Mouse (Mus musculus) embryonic facial prominence, embryonic 12.5 days (tissue): ENCODE data around the gene Gtdc1. TPM values are rescaled to one million over a fixed set of nuclear protein-coding genes. Genes with fewer than 3 reads are reported as not detected.

Source experiments
- ATAC-seq: fragments of 200-750 bp; cut with Nextera tagmentation; 2 replicates; pipeline ENCODE4 v1.8.0; 2017; ENCODE audit not compliant: insufficient number of reproducible peaks, insufficient read depth, low FRiP score, low TSS enrichment
- H3K27ac ChIP-seq: fragments of 300-500 bp; sonication (generic); 2 replicates; pipeline ENCODE4 v1.5.1; 2016; ENCODE audit warnings: mild to moderate bottlenecking
- H3K27me3 ChIP-seq: fragments of 300-500 bp; sonication (generic); 2 replicates; pipeline ENCODE4 v1.6.1; 2016; ENCODE audit warnings: mild to moderate bottlenecking, moderate library complexity
- H3K36me3 ChIP-seq: fragments of 300-500 bp; sonication (generic); 2 replicates; pipeline ENCODE4 v1.6.1; 2016; ENCODE audit warnings: mild to moderate bottlenecking
- H3K4me1 ChIP-seq: fragments of 300-500 bp; sonication (generic); 2 replicates; pipeline ENCODE4 v1.6.1; 2016
- H3K4me2 ChIP-seq: fragments of 300-500 bp; sonication (generic); replicated peaks from 2 replicates; pipeline ENCODE4 v1.6.1; 2016; ENCODE audit warnings: mild to moderate bottlenecking, moderate library complexity
- H3K4me3 ChIP-seq: fragments of 300-500 bp; sonication (generic); 2 replicates; pipeline ENCODE4 v1.5.1; 2016; ENCODE audit warnings: mild to moderate bottlenecking
- H3K9ac ChIP-seq: fragments of 300-500 bp; sonication (generic); 2 replicates; pipeline ENCODE4 v1.6.1; 2016; ENCODE audit warnings: mild to moderate bottlenecking, moderate library complexity
- H3K9me3 ChIP-seq: fragments of 300-500 bp; sonication (generic); 2 replicates; pipeline ENCODE4 v1.6.1; 2016; ENCODE audit warnings: mild to moderate bottlenecking, moderate library complexity
- WGBS: fragments of 180-500 bp; shearing (Covaris S2); methylation state at CpG from one replicate; pipeline ENCODE4 v1.1.7; 2016; 5-methylcytosine and 5-hydroxymethylcytosine counted together
- polyA plus RNA-seq: library from polyadenylated mRNA; unstranded; fragments of >200 nt; fragmentation: Nextera tagmentation; extraction: Ambion mirVana; gene quantifications from 2 replicates; pipeline ENCODE4 v1.2.1, GENCODE M21; 2016

Gtdc1 gene
- polyA plus RNA-seq, 1 experiment from 2014 or later = 17.7 TPM

- 90% methylated on average over 4 of the region's 4 CpGs for WGBS
- Histone ChIP-seq H3K4me2 (no peak overlapping the region), H3K36me3 (no peaks in the 10 kb centered on the region), H3K27ac (no peak overlapping the region), H3K27me3 (no peaks in the 10 kb centered on the region), H3K4me1 (no peaks in the 10 kb centered on the region), H3K9me3 (no peaks in the 10 kb centered on the region), H3K9ac (no peak overlapping the region), H3K4me3 (no peak overlapping the region)
- no peak for ATAC-seq
Observed at GRCm38 (mm10) chr2:44845424-44845823, 82.0 kb downstream of the Gtdc1 start.

- Histone ChIP-seq H3K4me1 (no peaks in the 10 kb centered on the region), H3K9me3 (no peaks in the 10 kb centered on the region), H3K9ac (no peak overlapping the region), H3K27me3 (no peaks in the 10 kb centered on the region), H3K4me3 (no peak overlapping the region), H3K27ac (no peak overlapping the region), H3K4me2 (no peak overlapping the region), H3K36me3 (no peaks in the 10 kb centered on the region)
- no peak for ATAC-seq
- WGBS = 78% methylated on average over 2 of the region's 2 CpGs
Observed at GRCm38 (mm10) chr2:44829753-44830152, 97.7 kb downstream of the Gtdc1 start.

- no peak overlapping the region for H3K4me2 ChIP-seq
- no peak for ATAC-seq
- no peaks in the 10 kb centered on the region for H3K9me3 ChIP-seq
- no peak overlapping the region for H3K27ac ChIP-seq
- 69% methylated on average over 2 of the region's 2 CpGs for WGBS
- H3K4me1 ChIP-seq = no peaks in the 10 kb centered on the region
- no peak overlapping the region for H3K4me3 ChIP-seq
- no peaks in the 10 kb centered on the region for H3K36me3 ChIP-seq
- no peaks in the 10 kb centered on the region for H3K27me3 ChIP-seq
- H3K9ac ChIP-seq = no peak overlapping the region
Observed at GRCm38 (mm10) chr2:44829346-44829745, 98.1 kb downstream of the Gtdc1 start.

GRCm38 (mm10) chr2:44826609-44827008 lies 100.8 kb downstream of the Gtdc1 start:
- Histone ChIP-seq H3K4me2 (no peak overlapping the region), H3K4me3 (no peak overlapping the region), H3K9ac (no peak overlapping the region), H3K36me3 (no peaks in the 10 kb centered on the region), H3K4me1 (no peaks in the 10 kb centered on the region), H3K27me3 (no peaks in the 10 kb centered on the region), H3K9me3 (no peaks in the 10 kb centered on the region), H3K27ac (no peak overlapping the region)
- 91% methylated on average over 3 of the region's 3 CpGs for WGBS
- no peak for ATAC-seq

GRCm38 (mm10) chr2:44817787-44818186 lies 109.7 kb downstream of the Gtdc1 start:
- no peaks in the 10 kb centered on the region for H3K27me3 ChIP-seq
- no peaks in the 10 kb centered on the region for H3K36me3 ChIP-seq
- H3K27ac ChIP-seq = no peak overlapping the region
- H3K4me3 ChIP-seq = no peak overlapping the region
- H3K4me1 ChIP-seq = no peaks in the 10 kb centered on the region
- ATAC-seq = no peak
- H3K9me3 ChIP-seq = no peaks in the 10 kb centered on the region
- H3K4me2 ChIP-seq = no peak overlapping the region
- no peak overlapping the region for H3K9ac ChIP-seq

GRCm38 (mm10) chr2:44813729-44814128 lies 113.7 kb downstream of the Gtdc1 start:
- no peak overlapping the region for H3K9ac ChIP-seq
- no peak for ATAC-seq
- H3K4me1 ChIP-seq = no peaks in the 10 kb centered on the region
- WGBS = 68% methylated on average over 3 of the region's 3 CpGs
- no peaks in the 10 kb centered on the region for H3K36me3 ChIP-seq
- no peak overlapping the region for H3K4me2 ChIP-seq
- no peak overlapping the region for H3K27ac ChIP-seq
- no peak overlapping the region for H3K4me3 ChIP-seq
- H3K9me3 ChIP-seq = no peaks in the 10 kb centered on the region
- H3K27me3 ChIP-seq = no peaks in the 10 kb centered on the region

GRCm38 (mm10) chr2:44804497-44804896 lies 123.0 kb downstream of the Gtdc1 start:
- H3K27me3 ChIP-seq = no peaks in the 10 kb centered on the region
- H3K9ac ChIP-seq = no peak overlapping the region
- WGBS = 53% methylated on average over 6 of the region's 6 CpGs
- no peak for ATAC-seq
- H3K4me1 ChIP-seq = no peaks in the 10 kb centered on the region
- no peak overlapping the region for H3K4me2 ChIP-seq
- no peak overlapping the region for H3K4me3 ChIP-seq
- H3K36me3 ChIP-seq = no peaks in the 10 kb centered on the region
- H3K27ac ChIP-seq = no peak overlapping the region
- no peaks in the 10 kb centered on the region for H3K9me3 ChIP-seq

GRCm38 (mm10) chr2:44801361-44801760 lies 126.1 kb downstream of the Gtdc1 start:
- Histone ChIP-seq H3K27me3 (no peaks in the 10 kb centered on the region), H3K4me1 (no peaks in the 10 kb centered on the region), H3K9ac (no peak overlapping the region), H3K36me3 (no peaks in the 10 kb centered on the region), H3K4me2 (no peak overlapping the region), H3K4me3 (no peak overlapping the region), H3K27ac (no peak overlapping the region), H3K9me3 (no peaks in the 10 kb centered on the region)
- WGBS = 85% methylated on average over 2 of the region's 2 CpGs
- ATAC-seq = no peak

- 78% methylated on average over 4 of the region's 4 CpGs for WGBS
- Histone ChIP-seq H3K4me1 (no peaks in the 10 kb centered on the region), H3K9ac (no peak overlapping the region), H3K9me3 (no peaks in the 10 kb centered on the region), H3K36me3 (no peaks in the 10 kb centered on the region), H3K4me3 (no peak overlapping the region), H3K27ac (no peak overlapping the region), H3K4me2 (no peak overlapping the region), H3K27me3 (no peaks in the 10 kb centered on the region)
- no peak for ATAC-seq
Observed at GRCm38 (mm10) chr2:44791840-44792239, 135.6 kb downstream of the Gtdc1 start.

- ATAC-seq = no peak
- no peak overlapping the region for H3K4me3 ChIP-seq
- WGBS = 77% methylated on average over 5 of the region's 5 CpGs
- no peaks in the 10 kb centered on the region for H3K9me3 ChIP-seq
- H3K27ac ChIP-seq = no peak overlapping the region
- no peaks in the 10 kb centered on the region for H3K4me1 ChIP-seq
- no peak overlapping the region for H3K9ac ChIP-seq
- no peaks in the 10 kb centered on the region for H3K27me3 ChIP-seq
- H3K4me2 ChIP-seq = no peak overlapping the region
- H3K36me3 ChIP-seq = no peaks in the 10 kb centered on the region
Observed at GRCm38 (mm10) chr2:44791134-44791533, 136.3 kb downstream of the Gtdc1 start.

- no peaks in the 10 kb centered on the region for H3K27me3 ChIP-seq
- H3K27ac ChIP-seq = no peak overlapping the region
- H3K4me3 ChIP-seq = no peak overlapping the region
- ATAC-seq = no peak
- 95% methylated on average over 4 of the region's 4 CpGs for WGBS
- no peak overlapping the region for H3K9ac ChIP-seq
- H3K9me3 ChIP-seq = no peaks in the 10 kb centered on the region
- no peaks in the 10 kb centered on the region for H3K36me3 ChIP-seq
- no peaks in the 10 kb centered on the region for H3K4me1 ChIP-seq
- H3K4me2 ChIP-seq = no peak overlapping the region
Observed at GRCm38 (mm10) chr2:44782746-44783145, 144.7 kb downstream of the Gtdc1 start.

- ATAC-seq = no peak
Observed at GRCm38 (mm10) chr2:44780961-44781360, 146.5 kb downstream of the Gtdc1 start.

GRCm38 (mm10) chr2:44763898-44764297 lies 163.6 kb downstream of the Gtdc1 start:
- Histone ChIP-seq H3K9me3 (no peaks in the 10 kb centered on the region), H3K36me3 (no peaks in the 10 kb centered on the region), H3K4me2 (no peak overlapping the region), H3K4me1 (no peaks in the 10 kb centered on the region), H3K27ac (no peak overlapping the region), H3K9ac (no peak overlapping the region), H3K4me3 (no peak overlapping the region), H3K27me3 (no peaks in the 10 kb centered on the region)
- 66% methylated on average over 1 of the region's 1 CpGs for WGBS
- ATAC-seq = no peak

More at GRCm38 (mm10) chr2:44780961-44781360, 146.5 kb downstream of the Gtdc1 start:
- WGBS = 95% methylated on average over 2 of the region's 2 CpGs
- H3K9ac ChIP-seq = no peak overlapping the region
- H3K4me1 ChIP-seq = no peaks in the 10 kb centered on the region
- H3K27ac ChIP-seq = no peak overlapping the region
- no peaks in the 10 kb centered on the region for H3K36me3 ChIP-seq
- no peaks in the 10 kb centered on the region for H3K27me3 ChIP-seq
- H3K4me2 ChIP-seq = no peak overlapping the region
- no peaks in the 10 kb centered on the region for H3K9me3 ChIP-seq
- H3K4me3 ChIP-seq = no peak overlapping the region
